Mouse (Mus musculus): ENCODE measurements at regions not wholly inside any gene's neighbourhood (a gene's known extent, or its start where the extent isn't known, plus 50 kb on each side); places are given as distances from the start of the nearest gene placed in this dataset.

DNA sequence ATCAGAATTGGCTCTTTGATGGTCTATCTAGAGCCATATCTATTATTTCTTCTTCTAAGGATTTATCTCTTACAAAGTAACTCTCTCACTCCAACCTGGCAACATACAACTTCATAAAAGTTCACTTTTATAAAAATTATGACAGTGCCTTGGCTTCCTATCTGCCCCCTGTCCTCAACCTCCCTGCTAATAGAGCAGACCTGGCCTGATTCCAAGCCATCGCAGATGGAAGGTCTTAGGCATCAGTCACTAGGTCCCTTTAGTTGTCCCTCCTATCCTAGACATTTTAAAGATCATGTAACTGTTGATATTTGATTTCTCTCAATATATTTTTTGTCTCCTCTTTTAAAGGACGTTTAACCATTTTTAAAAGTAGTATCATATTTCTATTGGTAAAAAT lies 1974.3 kb upstream of the Slc39a10 start:
- no peak for ATAC-seq (ENCODE audit: insufficient number of reproducible peaks, low FRiP score, low TSS enrichment)

GRCm38 (mm10) chr1:48881373-48881772 lies 1988.7 kb upstream of the Slc39a10 start:
- ATAC-seq (ENCODE audit: insufficient number of reproducible peaks, low FRiP score, low TSS enrichment): no peak

DNA sequence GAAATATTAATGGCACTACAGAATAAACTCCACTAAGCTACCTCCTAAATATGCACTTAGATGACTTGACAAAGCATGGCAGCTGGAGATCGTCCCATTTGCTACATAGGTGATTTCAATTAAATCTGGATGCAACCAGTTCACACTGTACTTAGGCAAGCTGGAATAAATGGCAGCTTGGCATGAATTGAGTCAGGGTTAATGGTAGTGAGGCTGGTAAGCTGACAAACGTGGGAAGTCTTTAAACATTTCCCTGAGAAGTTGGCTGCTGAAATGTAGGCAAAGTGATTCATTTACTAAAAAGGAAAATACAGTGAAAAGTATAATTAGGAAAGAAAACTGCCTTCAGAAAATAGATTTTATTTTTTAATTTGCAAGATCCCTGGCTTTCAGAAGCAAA lies 2000.9 kb upstream of the Slc39a10 start:
- no peak for ATAC-seq (ENCODE audit: insufficient number of reproducible peaks, low FRiP score, low TSS enrichment)

GRCm38 (mm10) chr1:48916419-48916818 lies 1984.0 kb upstream of the Tmeff2 start:
- peak; percentile 100 for ATAC-seq (ENCODE audit: insufficient number of reproducible peaks, low FRiP score, low TSS enrichment)

- ATAC-seq (ENCODE audit: insufficient number of reproducible peaks, low FRiP score, low TSS enrichment): peak; percentile 64; the same call in 1 of the 2 replicates
These were observed 1957.3 kb upstream of the Tmeff2 start for GRCm38 (mm10) chr1:48943126-48943525.

- no peak for ATAC-seq (ENCODE audit: insufficient number of reproducible peaks, low FRiP score, low TSS enrichment)
These were observed 1956.6 kb upstream of the Tmeff2 start for GRCm38 (mm10) chr1:48943826-48944225.
